Mouse (Mus musculus) cerebellum, adult 2 months (tissue): ENCODE measurements around the gene Dlgap1. TPM values are rescaled to one million over a fixed set of nuclear protein-coding genes. Genes with fewer than 3 reads are reported as not detected.

ENCODE experiments used
- DNase-seq, 2 experiments: peaks; one replicate each; pipeline ENCODE4 v3.0.0; 2021
- H3K27ac ChIP-seq: fragments of 200-500 bp; 2 replicates; pipeline ENCODE4 v1.5.1; 2012; ENCODE audit warnings: low read length, control low read depth, inconsistent platforms; ENCODE audit not compliant: insufficient read depth
- H3K27me3 ChIP-seq: fragments of 200-500 bp; 2 replicates; pipeline ENCODE4 v1.6.1; 2012; ENCODE audit warnings: inconsistent platforms, mild to moderate bottlenecking, low read length, moderate library complexity; ENCODE audit not compliant: control insufficient read depth, insufficient read depth
- H3K4me1 ChIP-seq: fragments of 200-500 bp; 2 replicates; pipeline ENCODE4 v1.6.1; 2011; ENCODE audit warnings: low read length; ENCODE audit not compliant: control insufficient read depth, insufficient read depth
- H3K4me3 ChIP-seq: fragments of 200-500 bp; replicated peaks from 2 replicates; pipeline ENCODE3; 2011; ENCODE audit warnings: mild to moderate bottlenecking, low read depth, low read length, control low read depth; ENCODE audit not compliant: insufficient read depth
- CTCF ChIP-seq: fragments of 200-500 bp; IDR thresholded peaks from 2 replicates; pipeline ENCODE4 v1.5.1; 2011; ENCODE audit warnings: low read depth, mild to moderate bottlenecking, control low read depth, low read length, moderate library complexity, borderline replicate concordance; ENCODE audit not compliant: insufficient read depth
- POLR2A ChIP-seq: fragments of 200-500 bp; IDR thresholded peaks from 2 replicates; pipeline ENCODE4 v1.6.1; 2011; ENCODE audit warnings: low read length, control low read depth, borderline replicate concordance; ENCODE audit not compliant: insufficient read depth
- WGBS: fragments of 180-500 bp; shearing (Covaris S2); methylation state at CpG from one replicate; pipeline ENCODE4 v1.1.7; 2018; 5-methylcytosine and 5-hydroxymethylcytosine counted together
- polyA plus RNA-seq: library from polyadenylated mRNA; depleted of rRNA; stranded (reverse); fragments of >200 nt; gene quantifications from 2 replicates; pipeline ENCODE4 v1.2.3, GENCODE M21; 2012

Gene Dlgap1
- polyA plus RNA-seq, 1 experiment: 172 TPM

DNA sequence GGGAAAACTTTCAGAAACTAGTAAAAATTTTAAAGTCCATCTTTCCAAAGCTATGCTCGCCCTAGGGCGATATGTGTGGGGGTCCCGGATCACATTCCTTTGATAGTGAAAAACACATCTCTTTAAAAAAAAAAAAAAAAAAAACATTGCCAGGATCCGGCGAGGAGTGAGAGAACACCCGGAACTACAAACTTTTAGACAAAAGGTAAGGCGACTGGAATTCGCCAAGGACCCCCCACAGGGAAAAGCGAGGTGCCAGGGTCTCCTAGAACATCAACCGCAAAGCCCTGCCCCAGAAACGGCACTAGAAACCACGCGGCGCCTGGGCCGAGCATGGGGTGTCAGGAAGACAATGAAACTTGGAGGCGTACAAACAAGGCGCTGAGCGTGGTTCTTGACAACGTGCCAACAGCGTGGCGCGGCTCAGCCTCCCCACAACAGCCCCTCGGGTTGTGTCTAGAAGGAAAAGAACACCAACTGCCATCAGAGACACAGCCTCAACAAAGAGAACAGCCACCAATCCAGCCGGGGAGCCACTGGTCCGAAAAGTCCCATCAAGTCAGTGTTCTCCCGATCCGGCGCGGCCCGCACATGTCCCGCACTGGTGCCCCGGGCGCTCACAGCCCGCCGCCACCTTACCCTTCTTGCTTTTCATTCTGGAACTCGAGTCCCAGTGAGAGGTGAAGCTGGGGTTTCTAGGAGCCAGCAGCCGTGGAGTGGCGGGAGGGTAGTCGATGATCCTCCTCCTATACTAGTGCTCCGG, 881.5 kb downstream of the Dlgap1 start:
- no peak overlapping the region for H3K27ac ChIP-seq
- TF ChIP-seq POLR2A (no peak), CTCF (no peak)
- peaks cover 12% of the 10 kb centered on the region; the same call in 1 of the 2 replicates for H3K4me1 ChIP-seq
- H3K4me3 ChIP-seq: peak overlapping the region; percentile 34
- DNase-seq: peak; percentile 24 to 57
- peaks cover 10% of the 10 kb centered on the region; the same call in 1 of the 2 replicates for H3K27me3 ChIP-seq
- 1% methylated on average over 40 of the region's 40 CpGs for WGBS

DNA sequence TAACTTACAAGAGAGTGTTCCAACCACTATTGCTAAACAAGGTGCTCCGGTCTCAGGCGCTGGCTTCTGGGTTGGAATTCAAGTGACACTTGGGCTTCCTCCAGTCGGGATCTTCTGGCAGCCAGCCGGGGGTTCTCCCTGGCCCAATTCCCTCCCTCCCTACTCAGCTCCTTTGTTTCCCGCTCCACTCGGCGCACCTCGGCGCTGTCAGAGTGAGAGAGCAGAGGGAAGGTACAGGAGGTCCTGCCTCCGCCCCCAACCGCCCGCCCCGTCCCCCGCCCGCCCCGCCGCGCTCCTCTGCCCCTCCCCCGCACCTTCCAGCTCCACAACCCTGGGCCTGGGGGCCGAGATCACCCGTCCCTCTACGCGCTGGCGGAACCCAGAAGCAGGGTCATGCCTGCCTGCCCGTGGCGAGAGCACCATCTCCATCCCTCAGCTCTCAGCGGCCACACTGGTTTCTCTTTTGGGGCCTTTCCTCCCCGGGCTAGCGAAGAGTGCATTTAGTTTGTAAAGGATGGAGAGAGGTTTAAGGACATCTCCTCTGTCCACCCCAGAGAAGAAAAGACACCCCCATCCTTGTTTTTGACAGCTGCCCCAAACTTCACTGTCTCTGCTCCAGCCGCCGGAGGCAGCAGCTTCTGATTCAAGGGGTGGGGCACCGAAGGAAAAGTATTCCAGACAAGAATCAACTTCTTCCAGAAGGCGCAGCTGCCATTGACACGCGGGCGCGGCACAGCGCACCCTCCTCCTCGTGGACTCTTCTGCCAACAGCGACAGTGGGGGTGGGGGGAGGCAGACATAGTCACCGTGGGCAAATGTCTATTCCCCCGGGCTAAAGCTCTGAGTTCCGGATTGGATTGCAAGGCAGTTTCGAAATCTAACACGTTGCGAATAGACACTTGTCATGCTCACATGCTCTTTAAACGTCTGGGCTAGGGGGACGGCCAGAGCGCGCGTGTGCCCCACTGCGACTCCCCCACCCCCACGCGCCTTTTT, 882.4 kb downstream of the Dlgap1 start:
- peak; percentile 40 to 55 for DNase-seq
- peaks cover 12% of the 10 kb centered on the region; the same call in 1 of the 2 replicates for H3K4me1 ChIP-seq
- no peak for TF ChIP-seq CTCF
- TF ChIP-seq POLR2A: no peak
- under 1% methylated on average over 54 of the region's 54 CpGs for WGBS
- peaks cover 10% of the 10 kb centered on the region; the same call in 1 of the 2 replicates for H3K27me3 ChIP-seq
- peak overlapping the region; percentile 69 for H3K4me3 ChIP-seq
- H3K27ac ChIP-seq: no peak overlapping the region

DNA sequence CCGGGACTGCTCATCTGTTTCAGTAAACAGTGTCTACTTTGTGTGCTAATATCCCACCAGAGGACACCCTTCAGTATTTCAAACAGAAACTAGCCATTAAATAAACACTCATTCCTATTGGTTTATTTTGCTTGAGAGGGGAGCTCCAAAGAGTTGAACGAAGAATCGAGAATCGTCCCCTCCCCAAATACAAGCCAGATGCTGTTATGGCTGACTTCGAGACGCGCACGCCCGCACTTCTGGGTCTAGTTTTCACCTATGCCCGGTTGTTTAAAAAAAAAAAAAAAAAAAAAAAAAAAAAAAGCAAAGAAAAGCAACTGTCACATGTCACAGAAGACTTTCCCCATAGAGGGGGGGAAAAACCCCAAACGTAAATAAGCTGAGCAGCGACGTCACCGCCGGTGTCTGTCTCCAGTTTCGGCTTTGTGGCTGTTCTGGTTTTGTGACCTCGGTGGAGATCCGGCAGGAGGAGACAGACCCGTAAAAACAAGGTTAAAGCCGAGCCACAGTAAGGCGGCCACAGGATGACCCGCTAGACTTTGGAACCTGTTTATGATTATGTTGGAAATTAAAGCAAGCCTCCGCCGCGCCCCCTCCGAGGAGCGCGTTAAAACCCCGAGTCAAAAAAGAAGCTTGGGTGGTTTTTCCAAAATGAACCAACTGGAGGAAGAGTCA, 883.3 kb downstream of the Dlgap1 start:
- H3K27ac ChIP-seq: no peak overlapping the region
- peaks cover 10% of the 10 kb centered on the region; the same call in 1 of the 2 replicates for H3K27me3 ChIP-seq
- peak in 1 of 2 experiments; percentile 41 for DNase-seq
- TF ChIP-seq POLR2A: no peak
- no peak for TF ChIP-seq CTCF
- H3K4me3 ChIP-seq: peak overlapping the region; percentile 69
- WGBS: under 1% methylated on average over 29 of the region's 29 CpGs
- H3K4me1 ChIP-seq: peaks cover 12% of the 10 kb centered on the region; the same call in 1 of the 2 replicates

DNA sequence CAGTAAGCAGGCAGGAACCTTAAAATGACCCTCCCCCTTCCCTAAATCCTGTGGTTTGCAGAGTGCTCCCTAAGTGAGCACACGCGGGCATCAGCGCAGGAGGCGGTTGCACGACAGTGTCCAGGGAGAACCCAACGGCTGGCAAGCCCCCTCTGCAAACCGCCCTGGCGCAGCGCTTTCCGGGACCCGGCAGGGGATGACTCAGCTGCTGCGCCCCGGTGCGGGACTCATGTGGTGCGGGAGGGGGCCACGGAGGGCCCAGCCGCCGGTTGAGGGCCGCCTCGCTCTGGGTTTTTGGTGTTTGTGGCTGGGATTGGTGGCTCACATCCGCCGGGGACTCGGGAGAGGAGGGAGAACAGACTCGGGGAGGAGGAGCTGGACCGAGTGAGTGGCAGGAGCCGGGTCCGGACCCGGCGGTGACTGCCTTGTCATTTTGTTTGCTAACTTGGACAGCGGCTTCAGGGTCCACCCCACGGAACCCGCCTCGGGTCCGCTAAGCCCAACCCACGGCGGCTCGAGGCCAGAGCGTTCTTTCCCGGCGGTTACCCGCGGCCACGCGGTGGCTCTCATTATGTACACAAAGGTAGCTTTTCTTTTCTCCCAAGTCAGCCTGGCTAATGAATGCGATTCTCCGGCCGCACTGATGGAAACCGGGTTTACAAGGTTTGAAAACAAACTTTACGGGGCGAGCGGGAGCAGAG, 884.0 kb downstream of the Dlgap1 start:
- TF ChIP-seq CTCF (no peak), POLR2A (no peak)
- peak; percentile 54 to 65 for DNase-seq
- H3K4me1 ChIP-seq: peaks cover 12% of the 10 kb centered on the region; the same call in 1 of the 2 replicates
- peak overlapping the region; percentile 69 for H3K4me3 ChIP-seq
- H3K27me3 ChIP-seq: peaks cover 10% of the 10 kb centered on the region; the same call in 1 of the 2 replicates
- no peak overlapping the region for H3K27ac ChIP-seq
- WGBS: under 1% methylated on average over 51 of the region's 51 CpGs

- Histone ChIP-seq H3K27me3 (peaks cover 7% of the 10 kb centered on the region; the same call in 1 of the 2 replicates), H3K27ac (no peak within 1 kb of the TSS), H3K4me3 (peak within 1 kb of the TSS; percentile 69), H3K4me1 (peaks cover 12% of the 10 kb centered on the region; the same call in 1 of the 2 replicates)
- TF ChIP-seq CTCF (no peak), POLR2A (no peak)
- DNase-seq: no peak
- WGBS: 10% methylated on average over 29 of the region's 29 CpGs
These were observed 884.6 kb downstream of the Dlgap1 start, which contains the start of gene Tgif1 for GRCm38 (mm10) chr17:70853436-70853905. TSS of gene Tgif1 (minus strand) at chr17:70853546.

DNA sequence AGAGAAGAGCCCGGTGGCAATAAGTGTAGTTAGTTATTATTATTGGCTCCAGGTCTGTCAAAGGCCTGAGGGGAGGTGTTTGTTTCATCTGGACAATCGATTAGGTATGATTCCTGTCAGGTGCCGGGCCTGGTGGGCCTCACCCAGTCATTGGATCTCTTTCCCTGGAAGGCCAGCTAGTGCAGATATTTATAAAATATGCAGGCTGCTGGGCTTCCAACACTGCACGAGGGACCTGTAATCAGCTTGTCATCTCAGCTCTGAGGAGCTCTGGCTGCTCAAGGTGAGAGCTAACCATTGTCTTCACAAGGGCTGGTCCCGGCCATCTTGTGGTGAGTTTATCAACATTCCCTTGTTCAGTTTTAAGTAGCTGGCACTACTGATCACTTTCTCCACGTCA, 885.1 kb downstream of the Dlgap1 start:
- peaks cover 6% of the 10 kb centered on the region; the same call in 1 of the 2 replicates for H3K27me3 ChIP-seq
- 80% methylated on average over 6 of the region's 6 CpGs for WGBS
- TF ChIP-seq POLR2A: no peak
- no peak for TF ChIP-seq CTCF
- peaks cover 8% of the 10 kb centered on the region; the same call in 1 of the 2 replicates for H3K4me1 ChIP-seq
- H3K27ac ChIP-seq: no peak overlapping the region
- DNase-seq: no peak
- no peak overlapping the region for H3K4me3 ChIP-seq
